Mouse (Mus musculus): ENCODE measurements at regions not wholly inside any gene's neighbourhood (a gene's known extent, or its start where the extent isn't known, plus 50 kb on each side); places are given as distances from the start of the nearest gene placed in this dataset.

- DNase-seq, result peak; percentile 13
Observed at GRCm38 (mm10) chr15:25536451-25537334, 85.6 kb upstream of the Myo10 start.

- no peak for DNase-seq
Observed at GRCm38 (mm10) chr15:25539344-25540176, 82.8 kb upstream of the Myo10 start.

GRCm38 (mm10) chr15:25542382-25542781 is 79.9 kb upstream of the Myo10 start:
- DNase-seq, result no peak

GRCm38 (mm10) chr15:25546185-25546584 is 76.1 kb upstream of the Myo10 start:
- no peak for DNase-seq

GRCm38 (mm10) chr15:25550269-25551054 is 71.9 kb upstream of the Myo10 start:
- no peak for DNase-seq

GRCm38 (mm10) chr15:25554945-25555344 is 67.4 kb upstream of the Myo10 start:
- DNase-seq, result no peak

- DNase-seq, result no peak
Observed at GRCm38 (mm10) chr15:25555852-25556251, 66.5 kb upstream of the Myo10 start.

GRCm38 (mm10) chr15:25557566-25557965 is 64.8 kb upstream of the Myo10 start:
- DNase-seq, result no peak

GRCm38 (mm10) chr15:25558240-25558639 is 64.1 kb upstream of the Myo10 start:
- DNase-seq, result no peak

GRCm38 (mm10) chr15:25563641-25564040 is 58.7 kb upstream of the Myo10 start:
- DNase-seq, result no peak

- DNase-seq, result no peak
Observed at GRCm38 (mm10) chr15:25572495-25572894, 49.8 kb upstream of the Myo10 start.
